Mouse (Mus musculus): ENCODE results near the gene Bod1. TPM values are rescaled to one million over a fixed set of nuclear protein-coding genes. Genes with fewer than 3 reads are reported as not detected.

Gene Bod1
- polyA plus RNA-seq, 1 experiment from 2014 or later = 92.3 TPM

- Histone ChIP-seq H3K4me1 (ENCODE audit: control insufficient read depth, insufficient read depth, low read length) (no peaks in the 10 kb centered on the region), H3K9ac (replicated peaks; ENCODE audit: low read depth, low read length) (no peak overlapping the region), H3K27ac (ENCODE audit: low read length) (no peak overlapping the region), H3K36me3 (ENCODE audit: control insufficient read depth, insufficient read depth, low read length) (no peaks in the 10 kb centered on the region), H3K27me3 (ENCODE audit: control insufficient read depth, insufficient read depth, low read length) (no peaks in the 10 kb centered on the region), H3K4me3 (ENCODE audit: low read depth, low read length) (no peak overlapping the region), H3K9me3 (ENCODE audit: control insufficient read depth, low read depth, low read length) (no peaks in the 10 kb centered on the region), H3K4me2 (replicated peaks; ENCODE audit: low read depth, low read length) (no peak overlapping the region)
- 27% methylated on average over 10 of the region's 10 CpGs for WGBS
- peak; percentile 74; the same call in 1 of the 2 replicates for ATAC-seq (ENCODE audit: insufficient number of reproducible peaks, insufficient read depth, low FRiP score, low read depth)
These were observed 33.8 kb downstream of the Bod1 start for GRCm38 (mm10) chr11:31637788-31638373.

GRCm38 (mm10) chr11:31628700-31629099 is 43.0 kb downstream of the Bod1 start:
- Histone ChIP-seq H3K27ac (ENCODE audit: low read length) (no peak overlapping the region), H3K27me3 (ENCODE audit: control insufficient read depth, insufficient read depth, low read length) (no peaks in the 10 kb centered on the region), H3K4me2 (replicated peaks; ENCODE audit: low read depth, low read length) (no peak overlapping the region), H3K9me3 (ENCODE audit: control insufficient read depth, low read depth, low read length) (no peaks in the 10 kb centered on the region), H3K9ac (replicated peaks; ENCODE audit: low read depth, low read length) (no peak overlapping the region), H3K4me3 (ENCODE audit: low read depth, low read length) (no peak overlapping the region), H3K4me1 (ENCODE audit: control insufficient read depth, insufficient read depth, low read length) (no peaks in the 10 kb centered on the region), H3K36me3 (ENCODE audit: control insufficient read depth, insufficient read depth, low read length) (no peaks in the 10 kb centered on the region)
- ATAC-seq (ENCODE audit: insufficient number of reproducible peaks, insufficient read depth, low FRiP score, low read depth) = no peak; the same call in 1 of the 2 replicates
- 80% methylated on average over 5 of the region's 5 CpGs for WGBS

- Histone ChIP-seq H3K9me3 (ENCODE audit: control insufficient read depth, low read depth, low read length) (no peaks in the 10 kb centered on the region), H3K4me1 (ENCODE audit: control insufficient read depth, insufficient read depth, low read length) (no peaks in the 10 kb centered on the region), H3K36me3 (ENCODE audit: control insufficient read depth, insufficient read depth, low read length) (no peaks in the 10 kb centered on the region), H3K4me3 (ENCODE audit: low read depth, low read length) (no peak overlapping the region), H3K9ac (replicated peaks; ENCODE audit: low read depth, low read length) (no peak overlapping the region), H3K4me2 (replicated peaks; ENCODE audit: low read depth, low read length) (no peak overlapping the region), H3K27ac (ENCODE audit: low read length) (no peak overlapping the region), H3K27me3 (ENCODE audit: control insufficient read depth, insufficient read depth, low read length) (no peaks in the 10 kb centered on the region)
- ATAC-seq (ENCODE audit: insufficient number of reproducible peaks, insufficient read depth, low FRiP score, low read depth) = no peak
- WGBS = 68% methylated on average over 2 of the region's 2 CpGs
These were observed 50.9 kb downstream of the Bod1 start for GRCm38 (mm10) chr11:31620796-31621195.

GRCm38 (mm10) chr11:31617797-31618196 is 53.9 kb downstream of the Bod1 start:
- WGBS = 76% methylated on average over 3 of the region's 3 CpGs
- H3K36me3 ChIP-seq (ENCODE audit: control insufficient read depth, insufficient read depth, low read length) = no peaks in the 10 kb centered on the region

GRCm38 (mm10) chr11:31617236-31617635 is 54.4 kb downstream of the Bod1 start:
- no peak overlapping the region for H3K9ac ChIP-seq (replicated peaks; ENCODE audit: low read depth, low read length)
- no peaks in the 10 kb centered on the region for H3K4me1 ChIP-seq (ENCODE audit: control insufficient read depth, insufficient read depth, low read length)
- 50% methylated on average over 3 of the region's 3 CpGs for WGBS
- no peak overlapping the region for H3K4me3 ChIP-seq (ENCODE audit: low read depth, low read length)
- no peaks in the 10 kb centered on the region for H3K9me3 ChIP-seq (ENCODE audit: control insufficient read depth, low read depth, low read length)
- no peak for ATAC-seq (ENCODE audit: insufficient number of reproducible peaks, insufficient read depth, low FRiP score, low read depth)
- no peak overlapping the region for H3K27ac ChIP-seq (ENCODE audit: low read length)
- H3K4me2 ChIP-seq (replicated peaks; ENCODE audit: low read depth, low read length) = no peak overlapping the region
- no peaks in the 10 kb centered on the region for H3K27me3 ChIP-seq (ENCODE audit: control insufficient read depth, insufficient read depth, low read length)
- H3K36me3 ChIP-seq (ENCODE audit: control insufficient read depth, insufficient read depth, low read length) = no peaks in the 10 kb centered on the region

More at GRCm38 (mm10) chr11:31617797-31618196, 53.9 kb downstream of the Bod1 start:
- H3K4me2 ChIP-seq (replicated peaks; ENCODE audit: low read depth, low read length) = no peak overlapping the region
- H3K4me1 ChIP-seq (ENCODE audit: control insufficient read depth, insufficient read depth, low read length) = no peaks in the 10 kb centered on the region
- no peak overlapping the region for H3K9ac ChIP-seq (replicated peaks; ENCODE audit: low read depth, low read length)
- H3K27me3 ChIP-seq (ENCODE audit: control insufficient read depth, insufficient read depth, low read length) = no peaks in the 10 kb centered on the region
- H3K4me3 ChIP-seq (ENCODE audit: low read depth, low read length) = no peak overlapping the region
- no peak for ATAC-seq (ENCODE audit: insufficient number of reproducible peaks, insufficient read depth, low FRiP score, low read depth)
- no peaks in the 10 kb centered on the region for H3K9me3 ChIP-seq (ENCODE audit: control insufficient read depth, low read depth, low read length)
- no peak overlapping the region for H3K27ac ChIP-seq (ENCODE audit: low read length)

- no peak overlapping the region for H3K4me2 ChIP-seq (replicated peaks; ENCODE audit: low read depth, low read length)
- H3K9ac ChIP-seq (replicated peaks; ENCODE audit: low read depth, low read length) = no peak overlapping the region
- H3K4me1 ChIP-seq (ENCODE audit: control insufficient read depth, insufficient read depth, low read length) = no peaks in the 10 kb centered on the region
- no peaks in the 10 kb centered on the region for H3K36me3 ChIP-seq (ENCODE audit: control insufficient read depth, insufficient read depth, low read length)
- H3K9me3 ChIP-seq (ENCODE audit: control insufficient read depth, low read depth, low read length) = no peaks in the 10 kb centered on the region
- WGBS = 43% methylated on average over 4 of the region's 4 CpGs
- no peak for ATAC-seq (ENCODE audit: insufficient number of reproducible peaks, insufficient read depth, low FRiP score, low read depth)
- H3K4me3 ChIP-seq (ENCODE audit: low read depth, low read length) = no peak overlapping the region
- H3K27me3 ChIP-seq (ENCODE audit: control insufficient read depth, insufficient read depth, low read length) = no peaks in the 10 kb centered on the region
- H3K27ac ChIP-seq (ENCODE audit: low read length) = no peak overlapping the region
These were observed 55.0 kb downstream of the Bod1 start for GRCm38 (mm10) chr11:31616722-31617121.

Other genes starting within 250 kb of the Bod1 start
- 4.9 and 6.5 TPM in 2 replicates for gene Cpeb4, start 200.3 kb upstream of the Bod1 start, polyA plus RNA-seq (2014; fragmentation: Nextera tagmentation; extraction: Ambion mirVana)